Mouse (Mus musculus) gastrocnemius, postnatal 25 days (tissue): ENCODE measurements around the gene Acot13. TPM values are rescaled to one million over a fixed set of nuclear protein-coding genes. Genes with fewer than 3 reads are reported as not detected.

Experiments used
- DNase-seq: peaks from one replicate; pipeline ENCODE4 v3.0.0; 2022
- total RNA-seq, 2 experiments: library from RNA; stranded (reverse); gene quantifications; 1 replicate in 1 of 2; 2 replicates in 1 of 2; pipeline ENCODE4 v1.2.3; 2021

Gene Acot13
- total RNA-seq, 2 experiments from 2014 or later, result 138 to 147 TPM

GRCm38 (mm10) chr13:24830756-24831352 lies 486 bp downstream of the Acot13 start:
- no peak for DNase-seq

DNA sequence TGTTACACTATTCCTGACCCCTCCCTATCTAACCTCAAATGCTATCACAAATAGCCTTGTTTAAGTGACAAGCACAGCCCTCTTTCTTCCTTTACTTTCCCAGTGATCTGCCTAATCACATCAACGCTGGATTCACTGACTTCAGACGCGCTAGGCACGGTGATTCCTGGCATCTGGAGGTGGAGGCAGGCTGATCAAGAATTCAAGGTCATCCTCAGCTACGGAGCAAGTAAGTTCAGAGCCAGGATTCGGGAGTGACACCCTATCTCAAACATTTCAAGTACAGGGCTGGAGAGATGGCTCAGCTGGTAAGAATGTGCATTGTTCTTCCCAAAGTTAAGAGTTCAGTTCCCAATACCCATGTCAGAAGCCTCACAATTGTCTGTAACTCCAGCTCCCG lies 5.2 kb downstream of the Acot13 start:
- no peak for DNase-seq

DNA sequence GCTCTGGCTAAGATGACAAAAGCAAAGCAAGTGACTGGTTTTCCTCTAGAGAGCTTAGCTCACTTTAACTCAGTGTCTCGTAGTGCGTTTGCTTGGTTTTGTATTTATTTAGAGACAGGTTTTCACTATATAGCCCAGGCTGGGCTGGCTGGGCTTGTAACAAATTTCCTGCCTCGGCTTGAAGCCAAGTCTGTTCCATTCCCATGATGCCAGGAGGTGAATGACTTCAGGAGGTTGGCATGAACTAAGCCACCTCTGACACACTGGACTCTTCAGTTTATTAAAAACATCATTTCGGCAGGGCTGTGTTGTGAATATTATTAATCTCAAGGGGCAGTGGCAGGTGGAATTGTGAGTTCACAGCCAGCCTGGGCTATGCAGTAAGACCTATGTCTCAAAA lies 5.8 kb downstream of the Acot13 start:
- no peak for DNase-seq

DNA sequence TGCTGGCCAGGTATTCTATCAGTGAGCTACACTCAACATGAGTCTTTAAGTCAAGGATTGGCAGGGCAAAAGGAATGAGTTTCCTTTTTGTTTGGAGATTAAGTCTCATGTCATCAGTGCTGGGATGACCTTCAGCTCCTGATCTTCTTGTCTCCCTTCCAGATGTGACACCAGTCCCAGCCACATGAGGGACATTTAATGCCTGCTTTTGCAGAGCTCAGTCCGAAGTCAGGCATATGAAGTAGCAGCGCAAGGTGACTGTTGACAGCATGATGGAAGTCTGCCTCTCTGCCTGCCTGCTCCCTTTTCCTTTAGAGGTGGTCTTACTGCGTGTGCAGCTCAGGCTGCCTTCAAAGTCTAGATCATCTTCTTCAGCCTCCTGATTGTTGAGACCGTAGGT lies 6.7 kb downstream of the Acot13 start:
- no peak for DNase-seq

GRCm38 (mm10) chr13:24822663-24823343 lies 8.5 kb downstream of the Acot13 start:
- no peak for DNase-seq

DNA sequence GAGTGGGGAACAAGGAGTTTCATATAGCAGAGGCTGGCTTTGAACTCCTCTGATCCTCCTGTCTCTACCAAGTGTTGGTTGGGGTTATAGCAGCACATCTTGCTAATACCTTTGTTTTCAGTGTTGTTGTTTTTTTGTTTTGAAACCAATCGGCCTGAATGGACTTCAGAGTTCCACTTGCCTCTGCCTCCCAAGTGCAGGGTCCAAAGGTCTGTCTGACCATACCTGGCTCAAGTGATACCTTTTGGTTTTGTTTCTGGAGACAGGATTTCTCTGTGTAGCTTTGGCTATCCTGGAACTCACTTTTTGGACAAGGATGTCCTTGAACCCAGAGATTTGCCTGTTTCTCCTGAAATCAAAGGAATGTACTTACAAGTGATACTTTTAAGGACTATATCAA lies 11.4 kb downstream of the Acot13 start:
- no peak for DNase-seq

GRCm38 (mm10) chr13:24816125-24817092 lies 14.9 kb downstream of the Acot13 start:
- DNase-seq, result no peak

DNA sequence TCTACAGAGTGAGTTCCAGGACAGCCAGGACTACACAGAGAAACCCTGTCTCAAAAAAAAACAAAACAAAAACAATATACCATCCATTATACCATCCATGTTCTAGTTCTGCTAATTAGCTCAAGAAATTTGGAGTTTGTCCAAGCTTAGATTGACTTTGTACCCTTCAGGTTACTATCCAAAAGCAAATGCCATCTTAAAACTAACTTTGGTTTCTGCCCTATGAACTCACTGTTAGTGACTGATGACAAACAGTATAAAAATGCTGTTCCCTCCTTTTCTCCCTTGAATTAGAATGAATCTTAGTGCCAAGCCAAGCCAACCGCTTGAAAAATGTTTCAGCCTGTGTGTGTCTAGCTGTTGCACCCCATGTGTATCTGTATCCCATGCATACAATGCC lies 16.7 kb downstream of the Acot13 start:
- DNase-seq, result no peak

DNA sequence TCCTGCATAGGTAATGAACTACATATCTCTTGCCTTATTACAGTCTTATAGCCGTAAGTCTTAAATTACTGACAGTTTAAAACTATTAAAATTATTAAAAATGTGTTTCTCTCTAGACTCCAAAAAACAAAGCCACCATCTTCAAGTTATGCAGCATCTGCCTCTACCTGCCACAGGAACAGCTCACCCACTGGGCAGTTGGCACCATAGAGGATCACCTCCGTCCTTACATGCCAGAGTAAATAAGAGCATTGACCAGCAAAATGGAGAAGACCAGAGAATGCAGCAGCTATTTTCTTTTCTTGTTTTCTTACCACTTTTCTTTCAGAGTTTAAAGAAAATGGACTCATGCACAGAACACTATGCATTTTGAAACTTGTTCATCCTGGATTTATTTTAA lies 18.8 kb downstream of the Acot13 start:
- no peak for DNase-seq

GRCm38 (mm10) chr13:24806079-24806478 lies 25.3 kb downstream of the Acot13 start:
- no peak for DNase-seq

GRCm38 (mm10) chr13:24803196-24803595 lies 28.1 kb downstream of the Acot13 start:
- DNase-seq, result no peak

DNA sequence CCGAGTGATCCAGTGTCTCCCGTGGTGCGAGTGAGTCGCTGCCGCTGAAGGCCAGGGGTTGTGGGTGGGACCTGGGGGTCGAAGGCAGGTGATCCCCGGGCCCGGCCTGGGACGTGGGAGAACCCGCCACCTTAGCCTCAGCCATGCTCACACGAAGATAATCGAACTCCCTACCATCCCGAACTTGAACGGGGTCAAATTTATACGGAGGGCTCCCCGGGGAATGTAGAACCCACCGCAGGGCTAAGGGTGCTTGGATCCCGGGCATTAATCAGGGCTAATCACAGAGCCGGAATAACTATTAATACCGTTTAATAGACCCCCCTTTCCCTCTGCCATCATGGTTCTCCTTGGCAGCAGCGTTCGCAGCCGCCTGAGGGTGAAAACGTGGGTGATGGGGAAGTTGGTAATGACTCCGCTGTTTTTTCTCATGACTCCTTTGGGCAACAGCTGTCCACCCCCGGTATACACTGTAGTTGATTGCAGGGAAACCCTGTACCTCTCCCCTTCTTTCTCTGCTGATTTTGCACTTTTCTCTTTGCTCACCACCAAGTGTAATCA lies 29.1 kb downstream of the Acot13 start:
- DNase-seq, result peak; percentile 20

- DNase-seq, result peak; percentile 42
These were observed 29.9 kb downstream of the Acot13 start, which contains the start of gene BC005537 for GRCm38 (mm10) chr13:24801308-24801921. Gene BC005537, plus strand, starts transcription at chr13:24801657.

DNA sequence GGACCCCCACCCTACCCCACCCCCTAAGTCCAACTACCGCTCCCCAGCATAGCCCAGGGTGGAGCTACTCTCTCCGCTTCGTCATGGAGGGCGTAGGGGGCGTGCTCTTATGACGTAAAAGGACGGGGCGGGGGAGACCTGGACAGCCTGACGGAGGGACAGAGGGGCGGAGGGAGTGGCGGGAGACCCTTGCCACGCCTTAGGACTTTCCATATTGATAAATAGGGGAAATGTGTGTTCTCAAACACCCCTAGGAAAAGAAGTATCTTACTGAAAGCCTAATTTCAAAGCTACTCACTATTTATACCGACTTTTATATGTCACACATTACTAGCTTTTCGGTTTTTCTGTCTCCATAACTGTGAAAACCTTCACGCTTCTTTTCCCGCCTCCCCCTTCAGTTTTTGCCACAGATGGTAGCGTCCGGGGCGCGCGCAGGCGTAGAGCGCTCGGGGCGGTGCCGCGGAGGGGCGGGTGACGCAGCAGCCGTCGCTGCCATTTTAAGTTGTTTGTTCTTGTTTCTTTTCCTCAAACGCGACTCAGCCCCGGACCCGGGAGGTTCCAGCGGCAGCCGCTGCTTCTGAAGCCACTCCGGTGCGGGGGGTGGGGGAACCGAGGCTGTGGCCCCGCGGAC lies 30.5 kb downstream of the Acot13 start:
- peak; percentile 97 for DNase-seq

DNA sequence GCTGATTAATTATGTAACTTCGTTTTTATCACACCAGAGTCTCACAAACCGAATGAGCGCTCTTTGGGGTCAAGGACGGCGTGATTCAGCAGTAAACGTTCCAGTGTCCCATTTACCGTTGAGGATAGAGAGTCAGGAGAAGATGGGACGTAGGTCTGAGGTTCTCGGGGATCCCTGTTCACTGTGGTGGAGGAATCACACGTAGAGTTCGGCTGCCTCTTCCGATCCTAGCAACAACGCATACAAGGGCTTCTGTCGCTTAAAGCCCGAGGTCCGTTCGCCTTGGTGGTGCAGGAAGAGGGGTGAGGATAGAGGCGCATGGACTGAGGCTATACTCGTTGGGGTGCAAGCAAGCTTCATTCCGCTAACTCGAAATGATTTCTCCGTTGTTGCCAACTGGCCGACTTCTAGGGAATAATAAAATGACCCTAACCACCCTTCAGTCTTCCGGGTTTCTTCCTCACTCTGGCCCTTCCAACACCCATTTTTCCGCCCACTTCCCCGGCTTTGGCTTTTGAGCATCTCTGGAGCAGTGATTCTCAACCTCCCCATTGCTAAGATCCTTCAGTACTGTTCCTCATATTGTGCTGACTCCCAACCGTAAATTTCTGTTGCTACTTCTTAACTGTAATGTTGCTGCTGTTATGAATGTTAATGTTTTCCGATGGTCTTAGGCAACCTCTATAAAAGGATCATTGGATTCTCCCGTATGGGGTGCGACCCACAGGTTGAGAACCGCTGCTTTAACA lies 31.2 kb downstream of the Acot13 start:
- peak; percentile 26 for DNase-seq

GRCm38 (mm10) chr13:24799378-24799777 lies 32.0 kb downstream of the Acot13 start:
- no peak for DNase-seq

GRCm38 (mm10) chr13:24798686-24799085 lies 32.7 kb downstream of the Acot13 start:
- no peak for DNase-seq

GRCm38 (mm10) chr13:24792411-24793045 lies 38.8 kb downstream of the Acot13 start:
- DNase-seq, result no peak

DNA sequence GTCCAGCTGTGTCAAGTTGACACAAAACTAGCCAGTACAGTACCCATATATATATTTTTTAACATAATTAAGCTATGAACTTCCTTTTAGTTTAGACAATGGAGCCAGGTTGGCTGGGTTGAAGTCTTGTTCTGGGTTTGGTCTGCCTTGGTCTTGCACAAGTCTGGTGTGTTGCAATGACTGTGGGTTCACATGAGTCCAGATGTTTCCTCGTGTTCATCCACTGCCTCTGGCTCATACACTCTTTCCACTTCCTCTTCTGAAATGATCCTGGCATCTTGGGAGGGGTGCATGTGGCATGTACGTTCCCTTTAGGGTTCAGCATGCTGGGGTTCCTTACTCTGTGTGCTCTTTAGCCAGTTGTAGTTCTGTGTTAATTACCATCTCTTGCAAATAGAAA lies 40.0 kb downstream of the Acot13 start:
- DNase-seq, result peak; percentile 34

DNA sequence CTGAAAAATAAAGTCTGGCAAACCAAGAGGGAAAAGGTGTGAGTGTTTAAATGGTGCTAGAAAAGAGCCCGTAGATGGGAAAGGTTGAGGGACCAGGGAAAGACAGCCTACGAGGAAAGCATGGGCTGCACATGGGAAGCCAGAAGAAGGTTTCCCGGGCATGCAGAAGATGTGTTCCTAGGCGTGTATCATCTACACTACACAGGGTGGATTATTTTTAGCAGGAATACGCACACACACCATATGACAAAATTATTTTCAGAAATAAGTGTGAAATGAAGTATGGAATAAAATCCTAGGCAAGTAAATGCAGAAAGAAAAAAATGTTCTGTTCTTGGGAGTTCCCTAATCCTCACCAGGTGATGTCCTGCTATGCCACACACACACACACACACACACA lies 43.9 kb downstream of the Acot13 start:
- no peak for DNase-seq
